Mouse (Mus musculus) neural tube, embryonic 13.5 days (tissue): ENCODE results near the gene Zfp773. TPM values are rescaled to one million over a fixed set of nuclear protein-coding genes. Genes with fewer than 3 reads are reported as not detected.
"Not testable (repeated sequence)": the region's sequence is repeated elsewhere in the genome, so short reads cannot be mapped to it uniquely, and the experiment has no call there.

Experiments used
- ATAC-seq: fragments of 200-750 bp; cut with Nextera tagmentation; 2 replicates; pipeline ENCODE4 v1.8.0; 2017; ENCODE audit warnings: low read depth, mild to moderate bottlenecking, moderate TSS enrichment, moderate library complexity
- H3K27ac ChIP-seq: fragments of 300-500 bp; sonication (generic); replicated peaks from 2 replicates; pipeline ENCODE4 v1.5.1; 2015; ENCODE audit warnings: moderate library complexity, mild to moderate bottlenecking, inconsistent platforms
- H3K27me3 ChIP-seq: fragments of 300-500 bp; sonication (generic); 2 replicates; pipeline ENCODE4 v1.6.1; 2015; ENCODE audit warnings: mild to moderate bottlenecking, inconsistent platforms
- H3K36me3 ChIP-seq: fragments of 300-500 bp; sonication (generic); 2 replicates; pipeline ENCODE4 v1.6.1; 2015; ENCODE audit warnings: mild to moderate bottlenecking, inconsistent platforms
- H3K4me1 ChIP-seq: fragments of 300-500 bp; sonication (generic); replicated peaks from 2 replicates; pipeline ENCODE4 v1.6.1; 2015; ENCODE audit warnings: inconsistent platforms
- H3K4me2 ChIP-seq: fragments of 300-500 bp; sonication (generic); 2 replicates; pipeline ENCODE4 v1.6.1; 2015; ENCODE audit warnings: inconsistent platforms, mild to moderate bottlenecking, moderate library complexity
- H3K4me3 ChIP-seq: fragments of 300-500 bp; sonication (generic); 2 replicates; pipeline ENCODE4 v1.5.1; 2015; ENCODE audit warnings: mild to moderate bottlenecking, inconsistent platforms
- H3K9ac ChIP-seq: fragments of 300-500 bp; sonication (generic); 2 replicates; pipeline ENCODE4 v1.6.1; 2015; ENCODE audit warnings: moderate library complexity, mild to moderate bottlenecking, inconsistent platforms
- H3K9me3 ChIP-seq: fragments of 300-500 bp; sonication (generic); 2 replicates; pipeline ENCODE4 v1.6.1; 2016; ENCODE audit warnings: inconsistent platforms
- WGBS: fragments of 180-500 bp; shearing (Covaris S2); methylation state at CpG from one replicate; pipeline ENCODE4 v1.1.7; 2015; 5-methylcytosine and 5-hydroxymethylcytosine counted together
- polyA plus RNA-seq: library from polyadenylated mRNA; unstranded; fragments of >200 nt; fragmentation: Nextera tagmentation; extraction: Ambion mirVana; gene quantifications from 2 replicates; pipeline ENCODE4 v1.2.1, GENCODE M21; 2015

Zfp773 gene
- polyA plus RNA-seq, result 14.7 and 16.1 TPM in 2 replicates

- Histone ChIP-seq H3K4me2 (peak within 1 kb of the TSS; percentile 68), H3K9ac (peak within 1 kb of the TSS; percentile 80), H3K36me3 (peaks cover 25% of the 10 kb centered on the region), H3K27ac (peak within 1 kb of the TSS; percentile 77), H3K9me3 (no peaks in the 10 kb centered on the region), H3K27me3 (no peaks in the 10 kb centered on the region), H3K4me1 (peaks cover 17% of the 10 kb centered on the region), H3K4me3 (peak within 1 kb of the TSS; percentile 52)
- ATAC-seq, result peak; percentile 98
- WGBS, result 6% methylated on average over 16 of the region's 16 CpGs
Observed at GRCm38 (mm10) chr7:7136379-7136866, at the start of gene Zfp773. Zfp773 (minus strand) TSS chr7:7136755.

GRCm38 (mm10) chr7:7185897-7186296 lies 49.3 kb upstream of the Zfp773 start:
- no peaks in the 10 kb centered on the region for H3K9me3 ChIP-seq
- no peaks in the 10 kb centered on the region for H3K27me3 ChIP-seq
- H3K4me2 ChIP-seq, result no peak overlapping the region
- no peaks in the 10 kb centered on the region for H3K4me1 ChIP-seq
- no peak overlapping the region for H3K9ac ChIP-seq
- peaks cover 31% of the 10 kb centered on the region for H3K36me3 ChIP-seq
- H3K4me3 ChIP-seq, result no peak overlapping the region
- 93% methylated on average over 1 of the region's 1 CpGs for WGBS
- ATAC-seq, result no peak
- H3K27ac ChIP-seq, result no peak overlapping the region

GRCm38 (mm10) chr7:7171227-7172147 lies 34.9 kb upstream of the Zfp773 start, which contains the start of gene Zfp418:
Zfp418 (plus strand) TSS chr7:7171330.
- Histone ChIP-seq H3K9ac (peak within 1 kb of the TSS; percentile 82), H3K36me3 (peaks cover 17% of the 10 kb centered on the region), H3K9me3 (no peaks in the 10 kb centered on the region), H3K27ac (peak within 1 kb of the TSS; percentile 64; the same call in 1 of the 2 replicates), H3K4me3 (peak within 1 kb of the TSS; percentile 76), H3K4me1 (peaks cover 8% of the 10 kb centered on the region), H3K27me3 (no peaks in the 10 kb centered on the region), H3K4me2 (peak within 1 kb of the TSS; percentile 80)
- peak; percentile 97 for ATAC-seq
- 1% methylated on average over 26 of the region's 26 CpGs for WGBS

- H3K4me3 ChIP-seq, result no peak overlapping the region
- no peak for ATAC-seq
- 94% methylated on average over 15 of the region's 15 CpGs for WGBS
Observed at GRCm38 (mm10) chr7:7145991-7146608, 9.5 kb upstream of the Zfp773 start.

GRCm38 (mm10) chr7:7144215-7144614 lies 7.7 kb upstream of the Zfp773 start:
- no peak overlapping the region for H3K4me2 ChIP-seq
- ATAC-seq, result no peak
- peaks cover 7% of the 10 kb centered on the region; the same call in 1 of the 2 replicates for H3K9me3 ChIP-seq
- no peaks in the 10 kb centered on the region for H3K27me3 ChIP-seq
- H3K4me1 ChIP-seq, result no peaks in the 10 kb centered on the region
- no peak overlapping the region for H3K4me3 ChIP-seq
- no peaks in the 10 kb centered on the region for H3K36me3 ChIP-seq
- H3K9ac ChIP-seq, result no peak overlapping the region
- WGBS, result 89% methylated on average over 1 of the region's 1 CpGs
- H3K27ac ChIP-seq, result no peak overlapping the region

More at GRCm38 (mm10) chr7:7145991-7146608, 9.5 kb upstream of the Zfp773 start:
- Histone ChIP-seq H3K4me1 (no peaks in the 10 kb centered on the region), H3K9ac (no peak overlapping the region), H3K4me2 (no peak overlapping the region), H3K9me3 (peaks cover 7% of the 10 kb centered on the region; the same call in 1 of the 2 replicates), H3K27ac (no peak overlapping the region), H3K27me3 (no peaks in the 10 kb centered on the region), H3K36me3 (no peaks in the 10 kb centered on the region)

- WGBS, result 77% methylated on average over 8 of the region's 8 CpGs
- Histone ChIP-seq H3K4me2 (no peak overlapping the region), H3K9ac (no peak overlapping the region), H3K36me3 (peaks cover 40% of the 10 kb centered on the region), H3K27ac (no peak overlapping the region), H3K9me3 (no peaks in the 10 kb centered on the region), H3K4me1 (peaks cover 17% of the 10 kb centered on the region), H3K27me3 (no peaks in the 10 kb centered on the region), H3K4me3 (no peak overlapping the region)
- no peak for ATAC-seq
Observed at GRCm38 (mm10) chr7:7132751-7133150, 3.8 kb downstream of the Zfp773 start.

GRCm38 (mm10) chr7:7130491-7131124 lies 5.9 kb downstream of the Zfp773 start:
- not testable (repeated sequence) for H3K9ac ChIP-seq, H3K4me3 ChIP-seq, ATAC-seq, H3K9me3 ChIP-seq, H3K4me2 ChIP-seq, H3K27me3 ChIP-seq, H3K27ac ChIP-seq
- 95% methylated on average over 15 of the region's 15 CpGs for WGBS
- peaks cover 11% of the 10 kb centered on the region for H3K4me1 ChIP-seq
- H3K36me3 ChIP-seq, result peaks cover 40% of the 10 kb centered on the region

GRCm38 (mm10) chr7:7121602-7121980 lies 15.0 kb downstream of the Zfp773 start:
- Histone ChIP-seq H3K9me3 (no peaks in the 10 kb centered on the region), H3K9ac (no peak overlapping the region), H3K27me3 (no peaks in the 10 kb centered on the region), H3K36me3 (peaks cover 29% of the 10 kb centered on the region), H3K27ac (no peak overlapping the region), H3K4me3 (peak overlapping the region; percentile 69), H3K4me1 (peaks cover 18% of the 10 kb centered on the region), H3K4me2 (peak overlapping the region; percentile 73)
- no peak; the same call in 1 of the 2 replicates for ATAC-seq
- WGBS, result 53% methylated on average over 6 of the region's 6 CpGs

GRCm38 (mm10) chr7:7120921-7121601 lies 15.5 kb downstream of the Zfp773 start, which contains the start of gene Zfp954:
Zfp954 (minus strand) TSS chr7:7121488.
- Histone ChIP-seq H3K36me3 (peaks cover 34% of the 10 kb centered on the region), H3K4me2 (peak within 1 kb of the TSS; percentile 73), H3K9me3 (no peaks in the 10 kb centered on the region), H3K4me1 (peaks cover 18% of the 10 kb centered on the region), H3K9ac (peak within 1 kb of the TSS; percentile 77), H3K4me3 (peak within 1 kb of the TSS; percentile 69), H3K27ac (peak within 1 kb of the TSS; percentile 64), H3K27me3 (no peaks in the 10 kb centered on the region)
- peak; percentile 95 for ATAC-seq
- WGBS, result under 1% methylated on average over 30 of the region's 30 CpGs

- Histone ChIP-seq H3K36me3 (peaks cover 60% of the 10 kb centered on the region), H3K4me2 (no peak overlapping the region), H3K9me3 (no peaks in the 10 kb centered on the region), H3K9ac (no peak overlapping the region), H3K4me1 (peaks cover 18% of the 10 kb centered on the region), H3K27ac (no peak overlapping the region), H3K27me3 (no peaks in the 10 kb centered on the region), H3K4me3 (no peak overlapping the region)
- WGBS, result 90% methylated on average over 2 of the region's 2 CpGs
- no peak for ATAC-seq
Observed at GRCm38 (mm10) chr7:7118441-7118840, 18.1 kb downstream of the Zfp773 start.

GRCm38 (mm10) chr7:7108501-7108900 lies 28.1 kb downstream of the Zfp773 start:
- WGBS, result 92% methylated on average over 7 of the region's 7 CpGs
- no peak for ATAC-seq
- Histone ChIP-seq H3K9ac (no peak overlapping the region), H3K27me3 (no peaks in the 10 kb centered on the region), H3K4me1 (no peaks in the 10 kb centered on the region), H3K27ac (no peak overlapping the region), H3K4me2 (no peak overlapping the region), H3K9me3 (peaks cover 3% of the 10 kb centered on the region; the same call in 1 of the 2 replicates), H3K4me3 (no peak overlapping the region), H3K36me3 (peaks cover 14% of the 10 kb centered on the region)
